Mouse (Mus musculus) brain, embryonic 14.5 days (tissue): Measurements from ENCODE around the gene Aldh2. TPM values are rescaled to one million over a fixed set of nuclear protein-coding genes. Genes with fewer than 3 reads are reported as not detected.
"Not testable (repeated sequence)": the region's sequence is repeated elsewhere in the genome, so short reads cannot be mapped to it uniquely, and the experiment has no call there.

Experiments
- DNase-seq: peaks from one replicate; pipeline ENCODE4 v3.0.0-alpha.2; 2011; ENCODE audit warnings: low read depth
- CTCF ChIP-seq: fragments of 200-500 bp; IDR thresholded peaks from 2 replicates; pipeline ENCODE4 v1.5.1; 2012; ENCODE audit warnings: inconsistent platforms, mild to moderate bottlenecking, moderate library complexity, borderline replicate concordance; ENCODE audit not compliant: insufficient read depth, insufficient read length; ENCODE audit errors: extremely low read depth
- POLR2A ChIP-seq: fragments of 200-500 bp; IDR thresholded peaks from 2 replicates; pipeline ENCODE4 v1.6.1; 2012; ENCODE audit warnings: mild to moderate bottlenecking, inconsistent platforms, borderline replicate concordance; ENCODE audit not compliant: poor library complexity, insufficient read depth, insufficient read length, severe bottlenecking; ENCODE audit errors: extremely low read depth
- polyA plus RNA-seq: library from polyadenylated mRNA; depleted of rRNA; stranded (reverse); fragments of >200 nt; gene quantifications from 2 replicates; pipeline ENCODE4 v1.2.3, GENCODE M21; 2012; rRNA removed

Aldh2 gene
- polyA plus RNA-seq, 1 experiment: 141 TPM

- TF ChIP-seq CTCF (no peak), POLR2A (no peak)
These were observed 50.3 kb downstream of the Aldh2 start for GRCm38 (mm10) chr5:121543370-121543769.

DNA sequence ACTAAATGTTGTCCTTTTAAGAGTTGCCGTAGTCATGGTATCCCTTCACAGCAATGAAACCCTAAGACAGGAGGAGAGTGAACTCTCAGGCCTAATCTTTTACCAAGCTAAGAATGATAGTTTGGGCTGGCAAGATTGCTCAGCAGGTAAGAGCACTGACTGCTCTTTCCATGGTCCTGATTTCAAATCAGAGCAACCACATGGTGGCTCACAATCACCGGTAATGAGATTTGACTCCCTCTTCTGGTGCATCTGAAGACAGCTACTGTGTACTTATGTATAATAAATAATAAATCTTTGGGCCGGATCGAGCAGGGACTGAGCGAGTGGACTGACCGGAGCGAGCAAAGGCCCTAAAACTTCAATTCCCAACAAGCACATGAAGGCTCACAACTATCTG lies 52.4 kb downstream of the Aldh2 start:
- no peak for TF ChIP-seq CTCF
- TF ChIP-seq POLR2A: no peak
- no peak for DNase-seq

More at GRCm38 (mm10) chr5:121543370-121543769, 50.3 kb downstream of the Aldh2 start:
- no peak for DNase-seq

GRCm38 (mm10) chr5:121540066-121540465 lies 53.6 kb downstream of the Aldh2 start:
- TF ChIP-seq CTCF (no peak), POLR2A (no peak)
- no peak for DNase-seq

- TF ChIP-seq CTCF: no peak
- TF ChIP-seq POLR2A: no peak
- no peak for DNase-seq
These were observed 56.0 kb downstream of the Aldh2 start for GRCm38 (mm10) chr5:121537588-121537987.

DNA sequence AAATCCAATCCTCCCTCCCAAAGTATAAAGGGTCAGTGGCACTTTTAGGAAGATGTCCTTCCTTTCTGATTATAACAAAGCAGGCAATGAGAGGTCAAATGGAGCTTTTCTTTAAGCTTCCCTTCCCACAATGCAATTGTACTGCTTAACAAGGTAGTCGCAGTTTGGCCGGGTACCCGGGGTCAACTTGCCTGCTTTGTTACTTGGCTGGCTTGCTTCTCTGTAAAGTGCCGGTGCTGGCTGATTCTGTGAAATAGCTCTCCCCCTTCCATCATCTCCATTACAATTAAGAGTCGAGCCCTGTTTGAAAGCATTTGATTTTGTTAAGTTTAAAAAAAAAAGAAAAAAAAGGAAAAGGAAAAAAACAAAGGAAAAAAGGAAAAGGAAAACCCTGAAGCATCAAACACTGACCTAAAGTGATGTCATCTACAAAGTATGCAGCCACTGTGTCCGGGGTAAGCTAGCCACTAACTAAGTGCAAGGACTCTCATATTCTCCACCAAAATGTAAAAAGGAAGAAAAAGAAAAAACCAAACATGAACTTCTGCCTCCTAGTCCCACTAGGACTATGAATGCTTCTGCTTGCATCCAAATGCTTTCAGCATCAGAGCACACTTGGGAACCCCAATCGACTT lies 56.6 kb downstream of the Aldh2 start:
- no peak for DNase-seq
- TF ChIP-seq CTCF (no peak), POLR2A (no peak)

DNA sequence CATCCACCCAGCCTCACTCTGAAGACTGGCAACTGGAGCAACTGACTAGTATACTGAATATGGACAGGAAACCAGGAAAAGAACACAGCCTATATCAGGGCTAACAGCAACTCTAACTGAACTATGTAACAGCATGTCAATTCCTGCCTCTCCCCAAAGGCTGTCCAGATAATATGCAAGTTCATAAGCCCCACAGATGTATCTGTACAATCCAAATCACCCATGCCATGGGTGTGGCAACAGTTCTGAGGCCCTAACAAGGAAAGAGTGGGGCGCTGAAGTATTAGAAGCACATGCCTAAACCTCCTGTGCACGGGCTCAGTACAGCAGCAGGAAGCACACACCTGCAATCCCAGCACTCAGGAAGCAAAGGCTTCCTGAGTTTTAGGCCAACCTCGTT lies 58.5 kb downstream of the Aldh2 start:
- TF ChIP-seq CTCF (no peak), POLR2A (no peak)
- DNase-seq: no peak

- no peak for DNase-seq
- TF ChIP-seq POLR2A: no peak
- peak; percentile 43; the same call in 1 of the 2 replicates for TF ChIP-seq CTCF
These were observed 59.1 kb downstream of the Aldh2 start for GRCm38 (mm10) chr5:121534521-121534920.

DNA sequence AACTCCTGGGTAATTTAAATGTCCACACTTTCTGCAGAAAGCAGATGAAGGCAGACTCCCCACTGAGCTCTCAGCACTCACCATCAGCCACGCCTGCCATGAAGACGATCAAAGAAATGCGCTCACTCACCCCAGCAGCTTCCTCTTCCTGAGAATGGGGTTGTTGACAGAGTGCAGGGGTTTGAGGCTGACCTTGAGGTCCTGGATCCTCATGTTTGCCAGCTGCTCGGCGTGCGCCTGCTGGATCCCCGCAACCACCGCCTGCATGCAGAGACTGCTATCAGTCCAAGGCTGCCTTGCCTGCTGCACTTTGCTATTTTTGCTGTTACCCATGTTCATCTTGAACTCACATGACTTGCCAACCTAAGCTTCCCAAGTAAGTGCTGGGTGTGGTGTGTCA lies 66.7 kb downstream of the Aldh2 start:
- TF ChIP-seq POLR2A (no peak), CTCF (no peak)
- DNase-seq: no peak

- TF ChIP-seq CTCF: no peak
- no peak for DNase-seq
These were observed 67.1 kb downstream of the Aldh2 start for GRCm38 (mm10) chr5:121526526-121526925.

- no peak for DNase-seq
- TF ChIP-seq CTCF: no peak
- TF ChIP-seq POLR2A: no peak
These were observed 67.7 kb downstream of the Aldh2 start for GRCm38 (mm10) chr5:121525774-121526450.

- DNase-seq: not testable (repeated sequence)
These were observed 73.9 kb downstream of the Aldh2 start for GRCm38 (mm10) chr5:121519758-121520157.

- DNase-seq: no peak
- TF ChIP-seq POLR2A (no peak), CTCF (no peak)
These were observed 74.6 kb downstream of the Aldh2 start for GRCm38 (mm10) chr5:121518983-121519382.

Other genes starting within 250 kb of the Aldh2 start
- 157 and 195 TPM in 2 replicates for gene Trafd1, start 208.2 kb downstream of the Aldh2 start, polyA plus RNA-seq
- gene Naa25, start 195.9 kb downstream of the Aldh2 start, polyA plus RNA-seq: 29.7 and 30.1 TPM in 2 replicates
- 1.8 TPM in 2 replicates for gene Tmem116, start 141.9 kb downstream of the Aldh2 start, polyA plus RNA-seq
- 110 and 121 TPM in 2 replicates for gene Erp29, start 141.3 kb downstream of the Aldh2 start, polyA plus RNA-seq
- gene Adam1b, start 90.4 kb downstream of the Aldh2 start, polyA plus RNA-seq: not detected in 2 replicates
- gene Adam1a, start 48.3 kb downstream of the Aldh2 start, polyA plus RNA-seq: 34.1 and 38.2 TPM in 2 replicates
- gene Gm42878, start 48.3 kb downstream of the Aldh2 start, polyA plus RNA-seq: 0.14 and 0.39 TPM in 2 replicates
- 99.8 and 103 TPM in 2 replicates for gene Mapkapk5, start 47.9 kb downstream of the Aldh2 start, polyA plus RNA-seq
- gene Acad12, start 25.1 kb upstream of the Aldh2 start, polyA plus RNA-seq: 1.5 and 1.8 TPM in 2 replicates
- gene Acad10, start 66.7 kb upstream of the Aldh2 start, polyA plus RNA-seq: 1.8 and 2.8 TPM in 2 replicates
- 31.4 and 41.5 TPM in 2 replicates for gene Brap, start 66.7 kb upstream of the Aldh2 start, polyA plus RNA-seq
- 156 and 226 TPM in 2 replicates for gene Atxn2, start 117.5 kb upstream of the Aldh2 start, polyA plus RNA-seq
- gene Sh2b3, start 243.8 kb upstream of the Aldh2 start, polyA plus RNA-seq: 10.2 and 13.5 TPM in 2 replicates